Mouse (Mus musculus): ENCODE results near the gene Gm10300. TPM values are rescaled to one million over a fixed set of nuclear protein-coding genes. Genes with fewer than 3 reads are reported as not detected.

Gm10300 gene
- polyA plus RNA-seq, 1 experiment from 2014 or later = 0.28 TPM

DNA sequence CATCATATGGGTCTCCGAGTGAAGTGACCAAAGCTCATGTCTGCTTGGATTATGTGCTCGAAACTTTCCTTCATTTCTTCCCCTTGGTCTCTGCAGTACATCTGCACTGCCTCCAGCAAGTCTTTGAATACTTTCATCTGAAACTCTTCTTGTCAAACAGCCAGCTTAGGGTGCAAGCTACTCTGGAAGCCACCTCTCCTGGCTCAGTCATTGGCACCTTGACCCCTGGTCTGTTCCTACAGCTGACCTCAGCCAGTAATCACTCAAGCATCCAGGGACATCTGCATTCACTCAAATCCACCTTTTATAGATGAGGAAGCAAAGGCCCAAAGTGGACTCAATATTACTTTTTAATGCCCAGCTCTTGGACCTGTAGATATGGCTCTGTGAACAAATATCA is 2.8 kb upstream of the Gm10300 start:
- 93% methylated on average over 2 of the region's 2 CpGs for WGBS

GRCm38 (mm10) chr4:132072156-132072555 is 2.3 kb upstream of the Gm10300 start:
- Histone ChIP-seq H3K4me3 (peak overlapping the region; percentile 74; the same call in 1 of the 2 replicates), H3K27ac (ENCODE audit: poor library complexity, severe bottlenecking) (no peak overlapping the region), H3K4me2 (peak overlapping the region; percentile 91), H3K9ac (peak overlapping the region; percentile 82; the same call in 1 of the 2 replicates), H3K27me3 (replicated peaks) (no peaks in the 10 kb centered on the region), H3K9me3 (replicated peaks) (no peaks in the 10 kb centered on the region), H3K4me1 (replicated peaks) (peaks cover 66% of the 10 kb centered on the region), H3K36me3 (peaks cover 7% of the 10 kb centered on the region)
- ATAC-seq (ENCODE audit: insufficient number of reproducible peaks, low FRiP score) = no peak
- 82% methylated on average over 3 of the region's 3 CpGs for WGBS

More for the DNA sequence above, 2.8 kb upstream of the Gm10300 start:
- H3K9ac ChIP-seq = no peak overlapping the region
- H3K4me3 ChIP-seq = peak overlapping the region; percentile 5; the same call in 1 of the 2 replicates
- no peaks in the 10 kb centered on the region for H3K9me3 ChIP-seq (replicated peaks)
- H3K4me1 ChIP-seq (replicated peaks) = peaks cover 66% of the 10 kb centered on the region
- peaks cover 7% of the 10 kb centered on the region for H3K36me3 ChIP-seq
- no peak overlapping the region for H3K27ac ChIP-seq (ENCODE audit: poor library complexity, severe bottlenecking)
- H3K4me2 ChIP-seq = peak overlapping the region; percentile 91
- ATAC-seq (ENCODE audit: insufficient number of reproducible peaks, low FRiP score) = no peak
- no peaks in the 10 kb centered on the region for H3K27me3 ChIP-seq (replicated peaks)

DNA sequence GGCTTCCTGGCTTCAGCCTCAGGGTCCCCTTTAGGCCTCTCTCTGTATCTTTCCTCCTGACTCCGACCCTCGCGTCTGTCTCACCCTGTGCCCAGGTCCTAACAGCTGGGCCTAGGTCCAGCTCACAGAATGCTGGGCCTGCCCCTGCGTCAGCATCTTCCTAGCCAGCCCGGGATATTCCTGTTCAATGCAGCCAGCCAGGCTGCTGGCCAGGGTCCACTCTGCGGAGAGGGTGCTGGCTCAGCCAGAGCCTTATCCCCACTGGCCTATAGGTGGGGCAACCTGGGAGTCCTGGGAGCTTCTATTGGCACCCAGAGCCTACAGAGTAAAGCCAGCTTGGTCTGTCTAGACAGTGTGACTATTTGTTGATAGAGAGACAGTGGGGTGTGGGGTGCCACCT is 1.6 kb upstream of the Gm10300 start:
- Histone ChIP-seq H3K9me3 (replicated peaks) (no peaks in the 10 kb centered on the region), H3K4me3 (peak overlapping the region; percentile 74), H3K4me2 (peak overlapping the region; percentile 91), H3K4me1 (replicated peaks) (peaks cover 67% of the 10 kb centered on the region), H3K27me3 (replicated peaks) (no peaks in the 10 kb centered on the region), H3K27ac (ENCODE audit: poor library complexity, severe bottlenecking) (peak overlapping the region; percentile 87; the same call in 1 of the 2 replicates), H3K9ac (peak overlapping the region; percentile 82), H3K36me3 (peaks cover 7% of the 10 kb centered on the region)
- 73% methylated on average over 6 of the region's 6 CpGs for WGBS
- ATAC-seq (ENCODE audit: insufficient number of reproducible peaks, low FRiP score) = no peak

DNA sequence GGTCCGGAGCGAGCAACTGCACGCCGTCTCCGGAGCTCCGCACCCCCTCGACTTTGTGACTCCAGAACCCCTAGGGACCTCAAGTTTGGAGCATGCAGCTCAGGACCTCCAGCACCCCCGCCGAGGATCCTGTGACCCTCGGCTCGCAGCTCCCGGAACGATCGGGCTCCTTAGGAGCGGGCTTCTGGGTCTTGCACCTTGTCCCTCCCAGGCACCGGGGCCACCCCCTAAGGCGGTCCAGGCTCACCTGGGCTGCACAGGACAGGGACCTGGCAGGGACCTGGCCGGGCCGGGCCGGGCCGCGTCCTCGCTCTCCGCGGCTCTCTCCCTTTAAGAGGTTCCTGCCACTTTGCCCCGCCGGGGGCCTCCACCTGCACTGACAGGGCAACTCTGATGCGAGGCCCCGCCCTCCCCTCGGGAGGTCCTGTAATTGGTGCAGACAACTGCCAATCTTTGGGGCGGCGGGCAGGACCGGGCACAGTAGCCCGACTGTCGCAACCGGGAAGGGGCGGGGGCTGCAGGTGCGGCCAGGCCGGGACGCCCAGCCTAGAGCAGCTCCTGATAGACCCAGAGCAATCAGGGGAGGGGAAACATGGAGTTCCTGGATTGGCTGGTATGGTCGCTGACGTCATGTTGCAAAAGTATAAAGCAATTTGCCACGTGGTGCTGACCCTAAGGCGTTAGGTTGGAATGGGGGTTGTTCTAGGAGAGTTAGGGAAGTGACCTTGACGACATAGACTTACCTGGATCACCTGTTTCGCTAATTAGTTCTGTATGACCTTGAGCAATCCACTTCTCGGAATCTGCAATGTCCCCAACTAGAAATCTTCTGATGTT is 654 bp downstream of the Gm10300 start, which contains the start of gene Epb41:
Gene Epb41, minus strand, starts transcription at position 389 of the 837 bp plus-strand sequence.
- Histone ChIP-seq H3K4me3 (peak within 1 kb of the TSS; percentile 74), H3K27me3 (replicated peaks) (no peaks in the 10 kb centered on the region), H3K9ac (peak within 1 kb of the TSS; percentile 82), H3K4me1 (replicated peaks) (peaks cover 67% of the 10 kb centered on the region), H3K9me3 (replicated peaks) (no peaks in the 10 kb centered on the region), H3K4me2 (peak within 1 kb of the TSS; percentile 91), H3K36me3 (peaks cover 6% of the 10 kb centered on the region), H3K27ac (ENCODE audit: poor library complexity, severe bottlenecking) (peak within 1 kb of the TSS; percentile 95)
- WGBS = 2% methylated on average over 47 of the region's 47 CpGs
- ATAC-seq (ENCODE audit: insufficient number of reproducible peaks, low FRiP score) = peak; percentile 87

GRCm38 (mm10) chr4:132075796-132076195 is 1.3 kb downstream of the Gm10300 start:
- Histone ChIP-seq H3K4me2 (peak overlapping the region; percentile 91), H3K9ac (no peak overlapping the region), H3K27ac (ENCODE audit: poor library complexity, severe bottlenecking) (peak overlapping the region; percentile 95), H3K4me3 (0 out of 2 replicates have a peak overlapping the region, but pooled peaks have one; percentile 74), H3K36me3 (no peaks in the 10 kb centered on the region), H3K9me3 (replicated peaks) (no peaks in the 10 kb centered on the region), H3K4me1 (replicated peaks) (peaks cover 63% of the 10 kb centered on the region), H3K27me3 (replicated peaks) (no peaks in the 10 kb centered on the region)
- 31% methylated on average over 1 of the region's 1 CpGs for WGBS
- no peak for ATAC-seq (ENCODE audit: insufficient number of reproducible peaks, low FRiP score)

DNA sequence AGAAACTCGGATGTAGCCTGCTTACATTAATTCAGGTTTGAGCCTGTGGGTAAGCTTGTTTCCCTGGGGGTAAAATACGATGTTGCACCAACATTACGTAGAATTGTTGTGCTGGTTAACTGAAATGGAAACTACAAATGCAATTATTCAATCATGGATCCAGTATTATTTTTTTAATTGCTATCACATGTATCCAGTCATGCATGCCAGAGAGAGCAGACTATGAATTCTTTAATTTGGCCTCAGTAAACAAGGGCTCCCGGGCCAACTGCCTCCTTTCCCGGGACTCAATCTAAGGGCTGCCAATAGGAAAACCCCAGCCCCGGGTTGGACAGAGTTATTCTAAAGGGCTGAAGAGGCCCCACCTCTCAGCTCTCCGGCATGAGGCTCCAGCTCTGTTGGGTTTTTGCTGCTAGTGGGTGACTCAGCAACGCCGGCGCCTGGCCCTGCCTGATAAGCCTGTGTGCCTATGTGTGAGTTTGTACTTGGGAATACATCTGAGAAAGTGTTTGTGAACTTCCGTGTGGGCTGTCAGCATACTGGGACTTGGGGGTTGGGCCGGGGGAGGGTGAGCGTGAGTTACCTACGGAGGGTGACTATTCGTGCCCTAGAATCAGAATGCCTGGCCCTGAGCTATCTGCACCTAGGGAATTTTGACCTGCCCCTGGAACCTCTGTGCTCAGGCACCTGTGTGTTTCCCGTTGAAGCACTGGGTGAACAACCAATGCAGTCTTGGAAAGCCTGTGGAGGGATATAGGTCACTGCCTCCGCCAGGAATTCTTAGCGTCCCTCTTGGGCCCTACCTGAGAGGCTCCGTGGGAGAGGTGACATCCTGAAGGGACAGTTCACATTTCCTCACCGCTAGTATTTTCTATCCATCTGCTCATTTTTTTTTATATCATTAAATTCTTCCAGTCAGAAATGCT is 2.2 kb downstream of the Gm10300 start:
- peak overlapping the region; percentile 91 for H3K4me2 ChIP-seq
- peaks cover 54% of the 10 kb centered on the region for H3K4me1 ChIP-seq (replicated peaks)
- H3K4me3 ChIP-seq = peak overlapping the region; percentile 29
- ATAC-seq (ENCODE audit: insufficient number of reproducible peaks, low FRiP score) = peak; percentile 69
- H3K27me3 ChIP-seq (replicated peaks) = no peaks in the 10 kb centered on the region
- no peaks in the 10 kb centered on the region for H3K36me3 ChIP-seq
- no peaks in the 10 kb centered on the region for H3K9me3 ChIP-seq (replicated peaks)
- peak overlapping the region; percentile 59; the same call in 1 of the 2 replicates for H3K9ac ChIP-seq
- peak overlapping the region; percentile 95 for H3K27ac ChIP-seq (ENCODE audit: poor library complexity, severe bottlenecking)
- 10% methylated on average over 20 of the region's 20 CpGs for WGBS

GRCm38 (mm10) chr4:132077445-132077844 is 2.9 kb downstream of the Gm10300 start:
- Histone ChIP-seq H3K27me3 (replicated peaks) (no peaks in the 10 kb centered on the region), H3K4me3 (peak overlapping the region; percentile 29), H3K9me3 (replicated peaks) (no peaks in the 10 kb centered on the region), H3K9ac (peak overlapping the region; percentile 28; the same call in 1 of the 2 replicates), H3K36me3 (no peaks in the 10 kb centered on the region), H3K4me1 (replicated peaks) (peaks cover 54% of the 10 kb centered on the region), H3K4me2 (peak overlapping the region; percentile 91), H3K27ac (ENCODE audit: poor library complexity, severe bottlenecking) (peak overlapping the region; percentile 95)
- peak; percentile 65 for ATAC-seq (ENCODE audit: insufficient number of reproducible peaks, low FRiP score)
- 15% methylated on average over 7 of the region's 7 CpGs for WGBS

- 48% methylated on average over 7 of the region's 7 CpGs for WGBS
- Histone ChIP-seq H3K4me2 (0 out of 2 replicates have a peak overlapping the region, but pooled peaks have one; percentile 7), H3K27me3 (replicated peaks) (no peaks in the 10 kb centered on the region), H3K4me1 (replicated peaks) (peaks cover 46% of the 10 kb centered on the region), H3K4me3 (no peak overlapping the region), H3K36me3 (no peaks in the 10 kb centered on the region), H3K27ac (ENCODE audit: poor library complexity, severe bottlenecking) (peak overlapping the region; percentile 95), H3K9me3 (replicated peaks) (no peaks in the 10 kb centered on the region), H3K9ac (no peak overlapping the region)
- ATAC-seq (ENCODE audit: insufficient number of reproducible peaks, low FRiP score) = no peak
These were observed 3.8 kb downstream of the Gm10300 start for GRCm38 (mm10) chr4:132078296-132078714.

DNA sequence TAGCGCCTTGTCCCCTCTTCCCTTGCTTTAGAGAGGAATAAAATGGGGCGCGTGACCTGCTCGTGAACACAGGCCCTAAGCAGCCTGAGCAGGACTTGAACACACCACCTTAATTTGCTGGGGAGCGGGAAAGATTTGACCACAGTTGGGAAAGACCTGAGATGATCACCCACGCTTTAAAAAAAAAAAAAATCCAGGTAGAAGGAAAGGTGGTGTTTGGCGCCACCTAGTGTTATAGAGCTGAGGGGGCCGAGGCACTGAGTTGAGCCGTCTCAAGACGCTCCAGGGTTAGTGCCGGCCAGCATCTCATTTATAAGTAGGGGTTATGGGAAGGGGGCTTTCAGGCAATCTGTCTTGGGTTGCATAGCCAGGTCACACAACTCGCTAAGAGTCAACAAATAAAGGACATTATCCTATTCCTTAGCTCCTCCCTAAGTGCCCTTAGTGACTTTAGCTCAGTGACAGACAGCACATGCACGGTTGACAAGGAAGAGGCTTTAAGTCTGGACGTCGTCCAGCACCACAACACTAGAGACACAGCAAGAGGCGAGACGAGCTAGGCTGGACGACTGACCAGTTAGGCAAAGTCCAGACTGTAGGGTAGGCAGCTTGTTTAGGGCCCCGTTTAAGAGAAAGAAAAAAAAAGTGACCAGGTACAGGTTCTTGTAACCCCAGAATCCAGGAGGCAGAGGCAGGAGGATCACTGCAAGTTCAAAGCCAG is 5.2 kb downstream of the Gm10300 start:
- 11% methylated on average over 19 of the region's 19 CpGs for WGBS
- ATAC-seq (ENCODE audit: insufficient number of reproducible peaks, low FRiP score) = no peak
- no peaks in the 10 kb centered on the region for H3K27me3 ChIP-seq (replicated peaks)
- no peak overlapping the region for H3K27ac ChIP-seq (ENCODE audit: poor library complexity, severe bottlenecking)
- peak overlapping the region; percentile 43 for H3K4me2 ChIP-seq
- no peak overlapping the region for H3K9ac ChIP-seq
- no peaks in the 10 kb centered on the region for H3K36me3 ChIP-seq
- H3K9me3 ChIP-seq (replicated peaks) = no peaks in the 10 kb centered on the region
- peaks cover 45% of the 10 kb centered on the region for H3K4me1 ChIP-seq (replicated peaks)
- H3K4me3 ChIP-seq = no peak overlapping the region

- no peaks in the 10 kb centered on the region for H3K36me3 ChIP-seq
- no peak overlapping the region for H3K4me2 ChIP-seq
- 67% methylated on average over 4 of the region's 4 CpGs for WGBS
- no peak overlapping the region for H3K27ac ChIP-seq (ENCODE audit: poor library complexity, severe bottlenecking)
- no peak for ATAC-seq (ENCODE audit: insufficient number of reproducible peaks, low FRiP score)
- no peak overlapping the region for H3K9ac ChIP-seq
- H3K4me3 ChIP-seq = no peak overlapping the region
- no peaks in the 10 kb centered on the region for H3K9me3 ChIP-seq (replicated peaks)
- H3K4me1 ChIP-seq (replicated peaks) = peaks cover 42% of the 10 kb centered on the region
- no peaks in the 10 kb centered on the region for H3K27me3 ChIP-seq (replicated peaks)
These were observed 6.0 kb downstream of the Gm10300 start for GRCm38 (mm10) chr4:132080492-132080983.

All from heart, embryonic 12.5 days (tissue).